Mouse (Mus musculus) kidney, adult 8-10 months (tissue): Measurements from ENCODE around the gene Dnah6.
A peak's percentile ranks its signal among the peaks of the same experiment; 100 is the strongest.

ENCODE experiments used
- DNase-seq, 2 experiments: peaks; one replicate each; pipeline ENCODE4 v3.0.0; 2022

Dnah6 gene

GRCm38 (mm10) chr6:73018725-73019280 lies 202.6 kb downstream of the Dnah6 start:
- DNase-seq, result no peak

- DNase-seq, result peak; percentile 32 to 43
Observed at GRCm38 (mm10) chr6:73014317-73015160, 206.9 kb downstream of the Dnah6 start.

- DNase-seq, result no peak
Observed at GRCm38 (mm10) chr6:73012931-73013330, 208.5 kb downstream of the Dnah6 start.

- DNase-seq, result no peak
Observed at GRCm38 (mm10) chr6:73011827-73012226, 209.6 kb downstream of the Dnah6 start.

- DNase-seq, result peak; percentile 37 to 76
Observed at GRCm38 (mm10) chr6:73010073-73010472, 211.4 kb downstream of the Dnah6 start.

- DNase-seq, result no peak
Observed at GRCm38 (mm10) chr6:73003601-73004000, 217.8 kb downstream of the Dnah6 start.

GRCm38 (mm10) chr6:73002391-73002790 lies 219.1 kb downstream of the Dnah6 start:
- DNase-seq, result no peak

GRCm38 (mm10) chr6:72998809-72999208 lies 222.6 kb downstream of the Dnah6 start:
- no peak for DNase-seq

GRCm38 (mm10) chr6:72993688-72994082 lies 227.8 kb downstream of the Dnah6 start:
- no peak for DNase-seq

- DNase-seq, result no peak
Observed at GRCm38 (mm10) chr6:72993054-72993687, 228.3 kb downstream of the Dnah6 start.

GRCm38 (mm10) chr6:72990206-72990605 lies 231.2 kb downstream of the Dnah6 start:
- DNase-seq, result no peak

GRCm38 (mm10) chr6:72989028-72989736 lies 232.3 kb downstream of the Dnah6 start:
- DNase-seq, result no peak

GRCm38 (mm10) chr6:72982506-72982905 lies 238.9 kb downstream of the Dnah6 start:
- DNase-seq, result no peak

- DNase-seq, result no peak
Observed at GRCm38 (mm10) chr6:72981851-72982250, 239.6 kb downstream of the Dnah6 start.

- peak; percentile 16 to 27 for DNase-seq
Observed at GRCm38 (mm10) chr6:72981124-72981651, 240.3 kb downstream of the Dnah6 start.

GRCm38 (mm10) chr6:72976866-72977265 lies 244.6 kb downstream of the Dnah6 start:
- DNase-seq, result no peak

- no peak for DNase-seq
Observed at GRCm38 (mm10) chr6:72971074-72971473, 250.4 kb downstream of the Dnah6 start.

GRCm38 (mm10) chr6:72969787-72970186 lies 251.7 kb downstream of the Dnah6 start:
- DNase-seq, result no peak
